Mouse (Mus musculus) v-Abl transformed pro-B cells (cell line): Measurements from ENCODE around the gene Gjc1.

Experiments used
- in situ Hi-C, 2 experiments: fragments of 400-800 bp; cut with MboI; formaldehyde crosslinking; loops; one replicate each; pipeline ENCODE4 v1.15.1; 2025; ENCODE audit not compliant: unreplicated experiment in 2 of 2

The Gjc1 gene

GRCm38 (mm10) chr11:102818121-102819020 is 1.1 kb downstream of the Gjc1 start:
- in situ Hi-C loops = no loop called here

- in situ Hi-C loops = no loop called here
Measured at GRCm38 (mm10) chr11:102814881-102815280, 4.6 kb downstream of the Gjc1 start.

GRCm38 (mm10) chr11:102810721-102811485 is 8.6 kb downstream of the Gjc1 start:
- in situ Hi-C loops = no loop called here

- in situ Hi-C loops = no loop called here
Measured at GRCm38 (mm10) chr11:102808246-102808645, 11.3 kb downstream of the Gjc1 start.

GRCm38 (mm10) chr11:102803453-102803852 is 16.0 kb downstream of the Gjc1 start:
- in situ Hi-C loops = no loop called here

GRCm38 (mm10) chr11:102794157-102794556 is 25.3 kb downstream of the Gjc1 start:
- in situ Hi-C loops = no loop called here

- in situ Hi-C loops = no loop called here
Measured at GRCm38 (mm10) chr11:102791682-102792445, 27.6 kb downstream of the Gjc1 start.

GRCm38 (mm10) chr11:102787688-102788177 is 31.8 kb downstream of the Gjc1 start:
- in situ Hi-C loops = no loop called here

- in situ Hi-C loops = no loop called here
Measured at GRCm38 (mm10) chr11:102783443-102783842, 36.1 kb downstream of the Gjc1 start.

GRCm38 (mm10) chr11:102781523-102781922 is 38.0 kb downstream of the Gjc1 start:
- in situ Hi-C loops = no loop called here

GRCm38 (mm10) chr11:102780986-102781351 is 38.5 kb downstream of the Gjc1 start:
- in situ Hi-C loops = no loop called here

- in situ Hi-C loops = no loop called here
Measured at GRCm38 (mm10) chr11:102780271-102780985, 39.1 kb downstream of the Gjc1 start.

- in situ Hi-C loops = loop anchor here (5.0 to 10.0 kb wide), 5 partner anchors 67 to 545 kb away; no protein-coding TSS in a partner anchor
Measured at GRCm38 (mm10) chr11:102779824-102780223, 39.7 kb downstream of the Gjc1 start.

GRCm38 (mm10) chr11:102779081-102779638 is 40.3 kb downstream of the Gjc1 start:
- in situ Hi-C loops = loop anchor here (5.0 to 10.0 kb wide), 5 partner anchors 68 to 546 kb away; no protein-coding TSS in a partner anchor

- in situ Hi-C loops = loop anchor here (5.0 to 10.0 kb wide), 5 partner anchors 69 to 546 kb away; no protein-coding TSS in a partner anchor
Measured at GRCm38 (mm10) chr11:102778597-102778996, 40.9 kb downstream of the Gjc1 start.

GRCm38 (mm10) chr11:102778165-102778564 is 41.3 kb downstream of the Gjc1 start:
- in situ Hi-C loops = loop anchor here (5.0 to 10.0 kb wide), 5 partner anchors 69 to 547 kb away; no protein-coding TSS in a partner anchor

- in situ Hi-C loops = loop anchor here (5.0 to 10.0 kb wide), 5 partner anchors 70 to 547 kb away; no protein-coding TSS in a partner anchor
Measured at GRCm38 (mm10) chr11:102777598-102777997, 41.9 kb downstream of the Gjc1 start.

- in situ Hi-C loops = loop anchor here (5.0 to 10.0 kb wide), 5 partner anchors 73 to 550 kb away; no protein-coding TSS in a partner anchor
Measured at GRCm38 (mm10) chr11:102774621-102775141, 44.8 kb downstream of the Gjc1 start.
